Mouse (Mus musculus) liver, adult 2 months (tissue): ENCODE data around the gene Cadm1.

Experiments
- CTCF ChIP-seq: fragments of 200-500 bp; IDR thresholded peaks from 2 replicates; pipeline ENCODE4 v1.5.1; 2011; ENCODE audit warnings: low read depth, low read length, control low read depth
- POLR2A ChIP-seq: fragments of 200-500 bp; IDR thresholded peaks from 2 replicates; pipeline ENCODE4 v1.6.1; 2011; ENCODE audit warnings: low read length, control low read depth; ENCODE audit not compliant: insufficient read depth; ENCODE audit errors: extremely low read depth

GRCm38 (mm10) chr9:47589832-47590231 is 59.9 kb downstream of the Cadm1 start:
- TF ChIP-seq CTCF (no peak), POLR2A (no peak)
